8 mouse cellular contexts compared by ENCODE assay signal in the genomic region with DNA sequence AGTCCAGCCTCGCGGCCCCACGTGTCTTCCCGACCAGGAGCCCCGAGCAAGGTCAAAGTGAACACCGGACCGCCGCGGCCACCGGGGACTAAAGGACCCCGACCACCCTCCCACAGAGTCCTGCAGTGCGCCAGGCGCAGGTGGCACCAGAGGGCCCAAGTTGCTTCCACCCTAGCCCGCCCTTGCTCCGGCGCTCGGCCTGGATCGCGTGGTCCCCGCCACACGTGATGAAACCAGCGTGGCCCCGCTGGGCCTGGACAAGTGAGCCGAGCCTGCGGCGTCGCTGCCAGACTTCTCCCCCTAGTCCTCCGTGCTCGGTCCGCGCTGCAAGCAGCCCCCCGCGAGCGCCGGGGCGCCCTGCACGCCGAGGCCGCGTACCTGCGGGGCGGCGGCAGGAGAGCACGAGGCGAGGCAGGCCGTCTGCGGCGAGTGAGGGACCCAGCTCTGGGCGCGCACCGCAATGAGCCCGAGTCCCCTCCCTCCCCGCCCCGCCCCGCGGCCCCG. TPM values are rescaled to one million over a fixed set of nuclear protein-coding genes. Genes with fewer than 3 reads are reported as not detected.
DNase-seq lines count a peak whose midpoint lies in the region; ATAC-seq and TF ChIP-seq lines count a peak whose summit lies in the region.

No protein-coding gene starts in this region.

- DNase-seq in kidney, adult 2 months, result no peak
- DNase-seq in kidney, adult 8-10 months, result no peak
- peak; percentile 55 for DNase-seq in ES-CJ7 (ENCODE audit: low read depth, low spot score)
- no peak for DNase-seq in thymus, postnatal 14 days

- H3K27me3 ChIP-seq in kidney, adult 2 months (replicated peaks; ENCODE audit: control insufficient read depth, insufficient read depth, low read length), result no peaks in the 10 kb centered on the region
- no peaks in the 10 kb centered on the region for H3K27me3 ChIP-seq in heart, embryonic 16.5 days (ENCODE audit: control insufficient read depth, insufficient read depth, low read length)
- H3K27me3 ChIP-seq in limb, embryonic 13.5 days, result no peaks in the 10 kb centered on the region
- H3K27me3 ChIP-seq in neural tube, embryonic 12.5 days (replicated peaks), result no peaks in the 10 kb centered on the region

- under 1% methylated on average over 52 of the region's 57 CpGs for WGBS in kidney, adult 2 months
- under 1% methylated on average over 54 of the region's 57 CpGs for WGBS in heart, embryonic 16.5 days
- under 1% methylated on average over 50 of the region's 57 CpGs for WGBS in limb, embryonic 13.5 days
- under 1% methylated on average over 53 of the region's 57 CpGs for WGBS in neural tube, embryonic 12.5 days

- ATAC-seq in heart, embryonic 16.5 days (replicated peaks; ENCODE audit: extremely low read depth, insufficient read depth, low FRiP score), result peak; percentile 29
- ATAC-seq in limb, embryonic 13.5 days (ENCODE audit: low FRiP score, low read depth), result peak; percentile 43
- peak; percentile 65 for ATAC-seq in neural tube, embryonic 12.5 days (ENCODE audit: low FRiP score, low read depth)

- TF ChIP-seq POLR2A in kidney, adult 2 months (IDR thresholded peaks at IDR 0.05; ENCODE audit: low read depth, low read length), result peak; percentile 49
- peak; percentile 91 for TF ChIP-seq POLR2A in embryonic fibroblast, embryonic 13.5 days (IDR thresholded peaks at IDR 0.05; ENCODE audit: low read depth, low read length)

- H3K36me3 ChIP-seq in kidney, adult 2 months (ENCODE audit: control insufficient read depth, insufficient read depth, low read length), result peaks cover 3% of the 10 kb centered on the region; the same call in 1 of the 2 replicates
- peaks cover 34% of the 10 kb centered on the region for H3K36me3 ChIP-seq in heart, embryonic 16.5 days (ENCODE audit: control insufficient read depth, insufficient read depth)
- H3K36me3 ChIP-seq in limb, embryonic 13.5 days, result peaks cover 55% of the 10 kb centered on the region
- H3K36me3 ChIP-seq in neural tube, embryonic 12.5 days, result peaks cover 37% of the 10 kb centered on the region

- H3K4me2 ChIP-seq in heart, embryonic 16.5 days (ENCODE audit: low read depth, low read length), result peak overlapping the region; percentile 92
- peak overlapping the region; percentile 94 for H3K4me2 ChIP-seq in limb, embryonic 13.5 days (replicated peaks)
- H3K4me2 ChIP-seq in neural tube, embryonic 12.5 days (replicated peaks), result peak overlapping the region; percentile 84

- peak overlapping the region; percentile 93 for H3K4me3 ChIP-seq in kidney, adult 2 months (ENCODE audit: insufficient read depth, low read depth, low read length)
- H3K4me3 ChIP-seq in embryonic fibroblast, embryonic 13.5 days (ENCODE audit: insufficient read depth, low read length), result peak overlapping the region; percentile 97
- peak overlapping the region; percentile 98 for H3K4me3 ChIP-seq in heart, embryonic 16.5 days (ENCODE audit: low read length)
- H3K4me3 ChIP-seq in limb, embryonic 13.5 days, result peak overlapping the region; percentile 91
- H3K4me3 ChIP-seq in neural tube, embryonic 12.5 days, result peak overlapping the region; percentile 89

- no peak for TF ChIP-seq CTCF in kidney, adult 2 months (conservative IDR thresholded peaks at IDR 0.05; ENCODE audit: insufficient read depth, insufficient read length, low read depth, low read length)
- 0 out of 2 replicates have a peak, but pooled peaks have one; percentile 3 for TF ChIP-seq CTCF in embryonic fibroblast, embryonic 13.5 days (IDR thresholded peaks at IDR 0.05; ENCODE audit: borderline replicate concordance, insufficient read depth, low read length)

- peak overlapping the region; percentile 99 for H3K9ac ChIP-seq in heart, embryonic 16.5 days (ENCODE audit: low read length)
- H3K9ac ChIP-seq in limb, embryonic 13.5 days, result peak overlapping the region; percentile 94
- H3K9ac ChIP-seq in neural tube, embryonic 12.5 days, result peak overlapping the region; percentile 93

- H3K9me3 ChIP-seq in heart, embryonic 16.5 days (replicated peaks; ENCODE audit: control insufficient read depth, low read length), result peaks cover 3% of the 10 kb centered on the region
- H3K9me3 ChIP-seq in limb, embryonic 13.5 days, result peaks cover 3% of the 10 kb centered on the region; the same call in 1 of the 2 replicates
- no peaks in the 10 kb centered on the region for H3K9me3 ChIP-seq in neural tube, embryonic 12.5 days

- H3K27ac ChIP-seq in kidney, adult 2 months (ENCODE audit: insufficient read depth, low read depth, low read length), result peak overlapping the region; percentile 95
- peak overlapping the region; percentile 91 for H3K27ac ChIP-seq in embryonic fibroblast, embryonic 13.5 days (ENCODE audit: insufficient read depth, low read length)
- peak overlapping the region; percentile 99 for H3K27ac ChIP-seq in heart, embryonic 16.5 days (ENCODE audit: low read length)
- H3K27ac ChIP-seq in limb, embryonic 13.5 days, result peak overlapping the region; percentile 92
- peak overlapping the region; percentile 86 for H3K27ac ChIP-seq in neural tube, embryonic 12.5 days

- H3K4me1 ChIP-seq in kidney, adult 2 months (ENCODE audit: control insufficient read depth, insufficient read depth, low read length), result peaks cover 2% of the 10 kb centered on the region; the same call in 1 of the 2 replicates
- H3K4me1 ChIP-seq in embryonic fibroblast, embryonic 13.5 days (ENCODE audit: control insufficient read depth, insufficient read depth, low read length), result peaks cover 5% of the 10 kb centered on the region
- peaks cover 30% of the 10 kb centered on the region for H3K4me1 ChIP-seq in heart, embryonic 16.5 days (ENCODE audit: control insufficient read depth, insufficient read depth, low read length)
- H3K4me1 ChIP-seq in limb, embryonic 13.5 days, result peaks cover 40% of the 10 kb centered on the region
- H3K4me1 ChIP-seq in neural tube, embryonic 12.5 days, result peaks cover 24% of the 10 kb centered on the region

RNA-seq across cellular contexts. Expression of gene Hspe1, which starts 0.5 kb away (rescaled TPM):
- polyA plus RNA-seq in kidney, adult 2 months (2012; rRNA removed), result 46.2 and 90.1 TPM in 2 replicates
- 429 and 478 TPM in 2 replicates for polyA plus RNA-seq in embryonic fibroblast, embryonic 13.5 days (2011; ENCODE audit: insufficient read length, low read depth, missing spikeins)
- polyA plus RNA-seq in heart, embryonic 16.5 days (2015; fragmentation: Nextera tagmentation; extraction: Ambion mirVana), result 276 and 289 TPM in 2 replicates
- polyA plus RNA-seq in limb, embryonic 13.5 days (2015; fragmentation: Nextera tagmentation; extraction: Ambion mirVana), result 382 and 414 TPM in 2 replicates
- polyA plus RNA-seq in neural tube, embryonic 12.5 days (2016; fragmentation: Nextera tagmentation; extraction: Ambion mirVana), result 329 and 346 TPM in 2 replicates

RNA-seq across cellular contexts. Expression of gene Hspd1, which starts 0.6 kb away (rescaled TPM):
- polyA plus RNA-seq in kidney, adult 2 months (2012; rRNA removed), result 66.8 and 99.8 TPM in 2 replicates
- polyA plus RNA-seq in embryonic fibroblast, embryonic 13.5 days (2011; ENCODE audit: insufficient read length, low read depth, missing spikeins), result 335 and 353 TPM in 2 replicates
- 491 and 512 TPM in 2 replicates for polyA plus RNA-seq in heart, embryonic 16.5 days (2015; fragmentation: Nextera tagmentation; extraction: Ambion mirVana)
- polyA plus RNA-seq in limb, embryonic 13.5 days (2015; fragmentation: Nextera tagmentation; extraction: Ambion mirVana), result 332 and 346 TPM in 2 replicates
- 338 TPM in 2 replicates for polyA plus RNA-seq in neural tube, embryonic 12.5 days (2016; fragmentation: Nextera tagmentation; extraction: Ambion mirVana)

RNA-seq across cellular contexts. Expression of gene Coq10b, which starts 34.9 kb away (rescaled TPM):
- polyA plus RNA-seq in kidney, adult 2 months (2012; rRNA removed), result 16.2 and 20.7 TPM in 2 replicates
- polyA plus RNA-seq in embryonic fibroblast, embryonic 13.5 days (2011; ENCODE audit: insufficient read length, low read depth, missing spikeins), result 67.1 and 82.1 TPM in 2 replicates
- 18.7 and 20.3 TPM in 2 replicates for polyA plus RNA-seq in heart, embryonic 16.5 days (2015; fragmentation: Nextera tagmentation; extraction: Ambion mirVana)
- polyA plus RNA-seq in limb, embryonic 13.5 days (2015; fragmentation: Nextera tagmentation; extraction: Ambion mirVana), result 22.1 TPM in 2 replicates
- polyA plus RNA-seq in neural tube, embryonic 12.5 days (2016; fragmentation: Nextera tagmentation; extraction: Ambion mirVana), result 30.4 and 31.5 TPM in 2 replicates

RNA-seq across cellular contexts. Expression of gene Mob4, which starts 43.6 kb away (rescaled TPM):
- 10.3 and 16.0 TPM in 2 replicates for polyA plus RNA-seq in kidney, adult 2 months (2012; rRNA removed)
- polyA plus RNA-seq in embryonic fibroblast, embryonic 13.5 days (2011; ENCODE audit: insufficient read length, low read depth, missing spikeins), result 79.3 and 83.1 TPM in 2 replicates
- 113 and 127 TPM in 2 replicates for polyA plus RNA-seq in heart, embryonic 16.5 days (2015; fragmentation: Nextera tagmentation; extraction: Ambion mirVana)
- polyA plus RNA-seq in limb, embryonic 13.5 days (2015; fragmentation: Nextera tagmentation; extraction: Ambion mirVana), result 158 and 171 TPM in 2 replicates
- polyA plus RNA-seq in neural tube, embryonic 12.5 days (2016; fragmentation: Nextera tagmentation; extraction: Ambion mirVana), result 158 and 165 TPM in 2 replicates
